Mouse (Mus musculus) neural tube, embryonic 15.5 days (tissue): ENCODE measurements around the gene Gm9857. TPM values are rescaled to one million over a fixed set of nuclear protein-coding genes. Genes with fewer than 3 reads are reported as not detected.

Experiments
- ATAC-seq: fragments of 200-750 bp; cut with Nextera tagmentation; 2 replicates; pipeline ENCODE4 v1.8.0; 2017; ENCODE audit warnings: mild to moderate bottlenecking, moderate TSS enrichment, moderate library complexity; ENCODE audit not compliant: low FRiP score
- H3K27ac ChIP-seq: fragments of 300-500 bp; sonication (generic); replicated peaks from 2 replicates; pipeline ENCODE4 v1.5.1; 2015; ENCODE audit warnings: mild to moderate bottlenecking, inconsistent platforms
- H3K27me3 ChIP-seq: fragments of 300-500 bp; sonication (generic); replicated peaks from 2 replicates; pipeline ENCODE4 v1.6.1; 2015; ENCODE audit warnings: inconsistent platforms
- H3K36me3 ChIP-seq: fragments of 300-500 bp; sonication (generic); 2 replicates; pipeline ENCODE4 v1.6.1; 2015; ENCODE audit warnings: inconsistent platforms
- H3K4me1 ChIP-seq: fragments of 300-500 bp; sonication (generic); 2 replicates; pipeline ENCODE4 v1.6.1; 2015; ENCODE audit warnings: inconsistent platforms
- H3K4me2 ChIP-seq: fragments of 300-500 bp; sonication (generic); 2 replicates; pipeline ENCODE4 v1.6.1; 2015; ENCODE audit warnings: inconsistent platforms, mild to moderate bottlenecking, moderate library complexity
- H3K4me3 ChIP-seq: fragments of 300-500 bp; sonication (generic); replicated peaks from 2 replicates; pipeline ENCODE4 v1.5.1; 2015; ENCODE audit warnings: mild to moderate bottlenecking, inconsistent platforms
- H3K9ac ChIP-seq: fragments of 300-500 bp; sonication (generic); replicated peaks from 2 replicates; pipeline ENCODE4 v1.6.1; 2015; ENCODE audit warnings: mild to moderate bottlenecking, inconsistent platforms
- H3K9me3 ChIP-seq: fragments of 300-500 bp; sonication (generic); replicated peaks from 2 replicates; pipeline ENCODE4 v1.6.1; 2016; ENCODE audit warnings: inconsistent platforms
- WGBS: fragments of 180-500 bp; shearing (Covaris S2); methylation state at CpG from one replicate; pipeline ENCODE4 v1.1.7; 2015; ENCODE audit warnings: mixed read lengths; 5-methylcytosine and 5-hydroxymethylcytosine counted together
- polyA plus RNA-seq: library from polyadenylated mRNA; unstranded; fragments of >200 nt; fragmentation: Nextera tagmentation; extraction: Ambion mirVana; gene quantifications from 2 replicates; pipeline ENCODE4 v1.2.1, GENCODE M21; 2015

Gene Gm9857
- polyA plus RNA-seq, 1 experiment from 2014 or later, result not detected

GRCm38 (mm10) chr3:108963278-108963677 lies 23.0 kb upstream of the Gm9857 start:
- H3K27me3 ChIP-seq, result no peaks in the 10 kb centered on the region
- no peaks in the 10 kb centered on the region for H3K9me3 ChIP-seq
- no peak overlapping the region for H3K4me3 ChIP-seq
- peaks cover 16% of the 10 kb centered on the region for H3K4me1 ChIP-seq
- no peak for ATAC-seq
- no peak overlapping the region for H3K9ac ChIP-seq
- no peaks in the 10 kb centered on the region for H3K36me3 ChIP-seq
- H3K27ac ChIP-seq, result no peak overlapping the region
- H3K4me2 ChIP-seq, result no peak overlapping the region
- 86% methylated on average over 3 of the region's 3 CpGs for WGBS

GRCm38 (mm10) chr3:108961655-108962054 lies 21.4 kb upstream of the Gm9857 start:
- ATAC-seq, result peak; percentile 54
- no peaks in the 10 kb centered on the region for H3K9me3 ChIP-seq
- peaks cover 16% of the 10 kb centered on the region for H3K4me1 ChIP-seq
- WGBS, result 37% methylated on average over 6 of the region's 6 CpGs
- 0 out of 2 replicates have a peak overlapping the region, but pooled peaks have one; percentile 26 for H3K9ac ChIP-seq
- no peaks in the 10 kb centered on the region for H3K36me3 ChIP-seq
- H3K27ac ChIP-seq, result peak overlapping the region; percentile 74
- no peaks in the 10 kb centered on the region for H3K27me3 ChIP-seq
- H3K4me3 ChIP-seq, result peak overlapping the region; percentile 20
- peak overlapping the region; percentile 45 for H3K4me2 ChIP-seq

- peak overlapping the region; percentile 20 for H3K4me3 ChIP-seq
- no peaks in the 10 kb centered on the region for H3K36me3 ChIP-seq
- H3K4me1 ChIP-seq, result peaks cover 16% of the 10 kb centered on the region
- H3K4me2 ChIP-seq, result peak overlapping the region; percentile 45
- peak; percentile 97 for ATAC-seq
- H3K27ac ChIP-seq, result peak overlapping the region; percentile 74
- 10% methylated on average over 7 of the region's 7 CpGs for WGBS
- H3K9me3 ChIP-seq, result no peaks in the 10 kb centered on the region
- no peaks in the 10 kb centered on the region for H3K27me3 ChIP-seq
- H3K9ac ChIP-seq, result 0 out of 2 replicates have a peak overlapping the region, but pooled peaks have one; percentile 26
Observed at GRCm38 (mm10) chr3:108961226-108961625, 21.0 kb upstream of the Gm9857 start.

- 72% methylated on average over 13 of the region's 13 CpGs for WGBS
Observed at GRCm38 (mm10) chr3:108959680-108960295, 19.5 kb upstream of the Gm9857 start.

GRCm38 (mm10) chr3:108957976-108958375 lies 17.7 kb upstream of the Gm9857 start:
- no peak overlapping the region for H3K9ac ChIP-seq
- no peak overlapping the region for H3K4me3 ChIP-seq
- no peaks in the 10 kb centered on the region for H3K36me3 ChIP-seq
- no peak for ATAC-seq
- H3K27ac ChIP-seq, result no peak overlapping the region
- no peak overlapping the region for H3K4me2 ChIP-seq
- H3K27me3 ChIP-seq, result no peaks in the 10 kb centered on the region
- H3K4me1 ChIP-seq, result peaks cover 16% of the 10 kb centered on the region
- no peaks in the 10 kb centered on the region for H3K9me3 ChIP-seq

More at GRCm38 (mm10) chr3:108959680-108960295, 19.5 kb upstream of the Gm9857 start:
- no peak overlapping the region for H3K9ac ChIP-seq
- H3K4me3 ChIP-seq, result no peak overlapping the region
- peaks cover 16% of the 10 kb centered on the region for H3K4me1 ChIP-seq
- no peaks in the 10 kb centered on the region for H3K36me3 ChIP-seq
- no peak for ATAC-seq
- H3K27me3 ChIP-seq, result no peaks in the 10 kb centered on the region
- H3K27ac ChIP-seq, result no peak overlapping the region
- H3K4me2 ChIP-seq, result no peak overlapping the region
- no peaks in the 10 kb centered on the region for H3K9me3 ChIP-seq

- Histone ChIP-seq H3K4me1 (no peaks in the 10 kb centered on the region), H3K9ac (no peak overlapping the region), H3K27me3 (no peaks in the 10 kb centered on the region), H3K27ac (no peak overlapping the region), H3K4me3 (no peak overlapping the region), H3K4me2 (peak overlapping the region; percentile 64), H3K9me3 (no peaks in the 10 kb centered on the region), H3K36me3 (no peaks in the 10 kb centered on the region)
- WGBS, result 74% methylated on average over 10 of the region's 10 CpGs
- no peak for ATAC-seq
Observed at GRCm38 (mm10) chr3:108940996-108941395, 751 bp upstream of the Gm9857 start.

GRCm38 (mm10) chr3:108939573-108939972 lies 672 bp downstream of the Gm9857 start, which contains the start of gene Henmt1:
Henmt1 (plus strand) TSS chr3:108939873.
- H3K9ac ChIP-seq, result peak within 1 kb of the TSS; percentile 11; the same call in 1 of the 2 replicates
- H3K4me2 ChIP-seq, result peak within 1 kb of the TSS; percentile 64
- ATAC-seq, result no peak
- no peaks in the 10 kb centered on the region for H3K4me1 ChIP-seq
- no peaks in the 10 kb centered on the region for H3K9me3 ChIP-seq
- no peaks in the 10 kb centered on the region for H3K27me3 ChIP-seq
- WGBS, result 86% methylated on average over 5 of the region's 5 CpGs
- H3K36me3 ChIP-seq, result no peaks in the 10 kb centered on the region
- peak within 1 kb of the TSS; percentile 39 for H3K4me3 ChIP-seq
- no peak within 1 kb of the TSS for H3K27ac ChIP-seq

GRCm38 (mm10) chr3:108938691-108939090 lies 1.6 kb downstream of the Gm9857 start:
- Histone ChIP-seq H3K36me3 (no peaks in the 10 kb centered on the region), H3K9me3 (no peaks in the 10 kb centered on the region), H3K4me3 (no peak overlapping the region), H3K4me1 (no peaks in the 10 kb centered on the region), H3K27me3 (no peaks in the 10 kb centered on the region), H3K9ac (no peak overlapping the region), H3K27ac (no peak overlapping the region), H3K4me2 (no peak overlapping the region)
- ATAC-seq, result no peak
- WGBS, result over 99% methylated on average over 5 of the region's 5 CpGs

- 96% methylated on average over 6 of the region's 6 CpGs for WGBS
- no peak for ATAC-seq
Observed at GRCm38 (mm10) chr3:108933557-108933956, 6.7 kb downstream of the Gm9857 start.

GRCm38 (mm10) chr3:108926308-108926707 lies 13.9 kb downstream of the Gm9857 start:
- Histone ChIP-seq H3K27me3 (no peaks in the 10 kb centered on the region), H3K9me3 (no peaks in the 10 kb centered on the region), H3K27ac (no peak overlapping the region), H3K4me2 (no peak overlapping the region), H3K4me1 (no peaks in the 10 kb centered on the region), H3K36me3 (no peaks in the 10 kb centered on the region), H3K4me3 (no peak overlapping the region), H3K9ac (no peak overlapping the region)
- ATAC-seq, result no peak
- 87% methylated on average over 1 of the region's 1 CpGs for WGBS

More at GRCm38 (mm10) chr3:108933557-108933956, 6.7 kb downstream of the Gm9857 start:
- Histone ChIP-seq H3K4me2 (no peak overlapping the region), H3K4me3 (no peak overlapping the region), H3K27ac (no peak overlapping the region), H3K36me3 (no peaks in the 10 kb centered on the region), H3K27me3 (no peaks in the 10 kb centered on the region), H3K4me1 (no peaks in the 10 kb centered on the region), H3K9ac (no peak overlapping the region), H3K9me3 (no peaks in the 10 kb centered on the region)

GRCm38 (mm10) chr3:108925677-108926076 lies 14.6 kb downstream of the Gm9857 start:
- Histone ChIP-seq H3K36me3 (no peaks in the 10 kb centered on the region), H3K9ac (no peak overlapping the region), H3K27ac (no peak overlapping the region), H3K4me1 (no peaks in the 10 kb centered on the region), H3K4me3 (no peak overlapping the region), H3K27me3 (no peaks in the 10 kb centered on the region), H3K4me2 (no peak overlapping the region), H3K9me3 (no peaks in the 10 kb centered on the region)
- ATAC-seq, result no peak
- WGBS, result 87% methylated on average over 4 of the region's 4 CpGs

GRCm38 (mm10) chr3:108921822-108922221 lies 18.4 kb downstream of the Gm9857 start:
- H3K27ac ChIP-seq, result no peak overlapping the region
- no peaks in the 10 kb centered on the region for H3K4me1 ChIP-seq
- no peaks in the 10 kb centered on the region for H3K27me3 ChIP-seq
- 88% methylated on average over 1 of the region's 1 CpGs for WGBS
- no peak overlapping the region for H3K4me2 ChIP-seq
- no peak for ATAC-seq
- no peaks in the 10 kb centered on the region for H3K36me3 ChIP-seq
- no peaks in the 10 kb centered on the region for H3K9me3 ChIP-seq
- no peak overlapping the region for H3K4me3 ChIP-seq
- H3K9ac ChIP-seq, result no peak overlapping the region
